Mouse (Mus musculus): ENCODE data around the gene Mcur1.

DNA sequence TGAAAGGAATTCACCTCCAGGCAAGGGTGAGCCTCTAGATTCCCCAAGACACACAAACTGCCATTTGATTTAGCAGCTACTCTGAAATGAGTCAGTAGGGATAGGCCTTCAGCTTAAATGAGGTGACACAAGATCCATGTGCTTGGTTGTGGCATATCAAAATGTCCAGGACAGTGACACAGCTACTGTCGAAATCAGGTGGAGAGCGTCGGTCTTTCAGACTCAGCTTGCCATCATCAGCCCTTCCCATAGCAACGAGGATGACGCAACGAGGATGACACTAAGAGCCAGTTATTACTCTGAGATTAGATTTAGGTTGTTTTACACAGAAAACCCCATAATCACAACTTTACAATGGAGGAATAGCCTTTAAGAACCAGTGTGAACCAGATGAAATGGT lies 41.0 kb upstream of the Mcur1 start:
- TF ChIP-seq POLR2A (IDR thresholded peaks at IDR 0.05; ENCODE audit: borderline replicate concordance, low read depth, low read length) (no peak), CTCF (IDR thresholded peaks at IDR 0.05; ENCODE audit: low read depth, low read length) (no peak)
